Mouse (Mus musculus) gastrocnemius, postnatal 4 days (tissue): ENCODE results near the gene Iqsec1. TPM values are rescaled to one million over a fixed set of nuclear protein-coding genes. Genes with fewer than 3 reads are reported as not detected.
A peak's percentile ranks its signal among the peaks of the same experiment; 100 is the strongest.

ENCODE experiments used
- DNase-seq, 2 experiments: peaks; one replicate each; pipeline ENCODE4 v3.0.0; 2021 to 2022; ENCODE audit warnings: low spot score in 2 of 2, mixed read lengths in 2 of 2
- long read RNA-seq, 2 experiments: library from polyadenylated mRNA; stranded (forward); transcript quantifications; one replicate each; pipeline ENCODE4 v2.0.0; 2021
- total RNA-seq, 2 experiments: library from RNA; stranded (reverse); gene quantifications; 2 replicates each; pipeline ENCODE4 v1.2.3; 2021

Gene Iqsec1
- 100 to 1,000 TPM in 1 of 2 experiments, 10 to 100 TPM in 1; 84.0 to 106 TPM for total RNA-seq
- long read RNA-seq, experiment 1, full-length matches to known transcripts: 12 of 16 reads
- long read RNA-seq, experiment 1, partial matches to known transcripts: 1 of 16 reads
- long read RNA-seq, experiment 1, other reads (novel, unspliced or antisense): 3 of 16 reads
- long read RNA-seq, experiment 2, transcript Iqsec1-208 (1 exons, 2,691 nt): major isoform, 10 of 24 reads
- long read RNA-seq, experiment 2, partial matches to known transcripts: 2 of 24 reads
- long read RNA-seq, experiment 2, other reads (novel, unspliced or antisense): 12 of 24 reads

DNA sequence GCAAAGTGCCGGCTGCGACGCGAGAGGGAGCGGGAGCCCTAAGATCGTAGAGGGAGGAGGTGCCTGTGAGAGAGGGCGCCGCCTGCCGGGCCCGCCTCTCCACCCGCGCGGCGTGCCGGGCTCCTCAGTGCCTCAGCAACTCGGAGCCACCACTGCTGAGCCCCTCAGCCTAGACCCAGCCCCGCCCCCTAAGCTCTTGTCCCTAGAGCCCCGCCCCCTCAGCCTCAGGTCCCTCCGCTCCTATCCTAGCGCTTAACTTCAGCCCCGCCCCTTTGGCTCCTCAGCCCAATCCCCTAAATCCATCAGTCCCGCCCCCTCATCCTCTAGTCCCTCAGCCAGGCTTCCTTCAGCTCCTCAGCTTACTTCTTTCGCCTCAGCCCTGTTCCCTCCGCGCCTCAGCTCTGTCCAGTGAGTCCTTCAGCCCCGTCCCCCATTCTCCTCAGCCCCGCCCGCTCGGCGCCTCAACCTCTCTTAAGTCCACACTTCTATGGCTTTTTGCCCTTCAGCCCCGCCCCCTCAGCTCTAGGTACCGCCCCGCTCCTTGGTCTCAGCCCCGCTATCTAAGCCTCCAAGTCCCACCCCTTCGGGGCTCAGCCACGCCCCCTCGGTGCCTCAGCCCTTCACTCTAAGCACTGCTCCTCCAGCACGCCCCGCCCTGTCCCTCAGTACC, at the start of gene Iqsec1:
Gene Iqsec1, minus strand, starts transcription at position 38 of the 670 bp plus-strand sequence.
- peak; percentile 59 to 76 for DNase-seq

DNA sequence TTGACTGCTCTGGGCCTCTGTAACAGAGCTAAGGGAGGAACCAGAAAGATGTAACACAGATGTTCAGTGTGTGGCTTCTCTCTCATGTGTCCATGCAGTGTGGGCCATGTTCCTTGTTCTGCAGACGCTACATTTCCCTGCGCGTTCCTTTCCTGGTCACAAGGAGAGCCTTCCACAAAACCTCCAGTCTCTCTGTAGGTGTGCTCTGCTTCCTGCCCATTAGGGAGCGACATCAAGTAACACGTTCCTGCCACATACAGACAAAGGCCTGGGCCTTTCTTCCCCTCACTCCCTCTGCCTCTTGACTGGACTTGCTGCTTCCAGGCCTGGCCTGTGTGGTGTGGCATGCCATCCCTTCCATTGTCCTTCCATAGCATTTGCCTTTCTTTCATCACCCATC, 39.8 kb upstream of the Iqsec1 start:
- DNase-seq: no peak

DNA sequence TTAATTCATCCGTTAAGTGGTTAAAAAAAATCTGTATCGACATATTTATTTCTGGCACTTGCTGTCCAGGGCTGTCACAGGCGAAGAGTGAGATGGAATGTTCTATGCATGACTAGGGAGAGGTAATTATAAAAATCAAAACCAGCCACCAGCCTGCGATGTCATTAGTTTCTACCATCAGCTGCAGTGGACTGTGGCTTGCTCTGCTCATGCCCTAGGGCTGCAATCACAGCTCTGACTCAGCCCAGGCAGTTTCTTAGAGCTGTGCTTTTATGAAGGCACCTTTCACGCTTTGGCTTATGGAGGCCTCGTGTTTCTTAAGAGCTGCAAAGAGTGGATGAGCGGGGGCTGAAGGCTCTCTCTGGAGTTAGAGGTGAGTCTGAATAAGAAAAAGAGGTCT, 32.3 kb upstream of the Iqsec1 start:
- no peak for DNase-seq

- no peak for DNase-seq
These were observed 28.2 kb upstream of the Iqsec1 start for GRCm38 (mm10) chr6:91016600-91017230.

DNA sequence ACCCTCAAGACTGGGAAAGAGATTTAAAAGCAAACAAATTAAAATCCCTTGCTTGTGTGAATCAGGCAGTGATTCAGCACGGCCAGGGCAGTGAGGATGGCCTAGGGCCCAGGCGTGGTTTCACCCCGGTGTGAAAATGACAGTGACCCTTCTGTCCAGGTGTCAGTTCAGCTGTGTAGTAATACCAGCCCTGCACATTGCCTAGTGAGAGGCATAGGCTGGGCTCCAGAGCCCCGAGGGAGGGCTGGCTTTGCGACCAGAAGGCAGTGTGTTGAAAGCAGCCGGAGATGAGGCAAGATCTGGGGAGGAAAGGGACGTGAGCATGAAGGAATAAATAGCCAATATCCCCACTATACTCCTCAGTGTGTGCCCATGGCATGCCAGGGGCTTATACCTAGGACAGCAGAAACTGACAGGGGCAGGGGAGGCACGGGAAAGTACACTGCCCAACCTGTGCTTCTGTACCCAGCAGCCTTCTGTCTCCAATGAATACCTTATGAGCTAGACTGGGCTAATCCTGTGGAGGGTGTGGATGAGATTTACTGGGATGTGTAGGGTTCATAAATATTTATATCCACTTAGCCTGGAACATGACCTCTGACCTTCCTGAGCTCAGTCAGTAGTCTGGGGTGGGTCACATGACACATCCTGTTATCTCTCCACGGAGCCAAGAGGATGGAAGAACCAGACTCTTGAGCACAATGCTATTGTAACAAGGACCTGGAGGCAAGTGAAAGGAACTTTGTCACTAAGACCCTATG, 25.9 kb upstream of the Iqsec1 start:
- no peak for DNase-seq

- DNase-seq: no peak
These were observed 24.0 kb upstream of the Iqsec1 start for GRCm38 (mm10) chr6:91012458-91012857.

DNA sequence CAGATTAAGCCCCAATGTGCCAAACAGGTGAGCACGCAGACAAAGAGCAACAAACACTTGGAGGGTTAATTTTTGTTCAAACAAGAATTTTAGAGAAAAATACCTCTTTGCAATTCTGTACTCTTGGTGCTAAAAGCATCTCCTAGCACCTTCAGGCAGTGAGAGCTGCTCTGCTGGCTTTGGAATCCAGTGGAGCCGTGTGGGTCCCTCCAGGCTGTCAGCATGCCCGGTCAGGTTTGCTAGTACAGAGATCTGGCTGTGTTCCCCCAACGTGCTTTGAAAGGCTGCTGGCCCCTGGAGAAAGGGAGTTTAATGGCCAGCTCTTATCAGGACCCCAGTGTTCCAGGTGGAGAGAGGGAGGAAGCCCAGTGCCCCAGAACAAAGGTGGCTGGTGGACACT, 23.1 kb upstream of the Iqsec1 start:
- no peak for DNase-seq

DNA sequence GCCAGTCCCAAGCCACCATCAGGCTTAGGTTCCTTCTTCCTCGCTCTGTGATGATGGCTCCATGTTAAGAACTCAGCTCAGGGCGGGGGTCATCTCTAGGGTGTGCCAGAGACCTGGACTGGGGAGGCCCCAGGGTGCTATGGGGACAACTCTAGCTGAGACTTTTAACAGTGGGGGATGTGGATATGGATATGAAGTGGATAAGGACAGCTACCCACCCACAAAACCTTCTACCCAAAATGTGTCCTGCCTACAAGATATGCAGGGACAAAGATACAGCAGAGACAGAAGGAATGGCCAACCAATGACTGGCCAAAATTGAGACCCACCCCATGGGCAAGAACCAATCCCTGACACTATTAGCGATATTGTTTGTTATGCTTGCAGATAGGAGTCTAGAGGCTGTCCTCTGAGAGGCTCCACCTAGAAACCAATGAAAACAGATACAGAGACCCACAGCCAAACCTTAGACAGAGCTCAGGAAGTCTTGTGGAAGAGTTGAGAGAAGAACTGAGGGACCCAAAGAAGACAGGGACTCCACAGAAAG, 19.9 kb upstream of the Iqsec1 start:
- no peak for DNase-seq

DNA sequence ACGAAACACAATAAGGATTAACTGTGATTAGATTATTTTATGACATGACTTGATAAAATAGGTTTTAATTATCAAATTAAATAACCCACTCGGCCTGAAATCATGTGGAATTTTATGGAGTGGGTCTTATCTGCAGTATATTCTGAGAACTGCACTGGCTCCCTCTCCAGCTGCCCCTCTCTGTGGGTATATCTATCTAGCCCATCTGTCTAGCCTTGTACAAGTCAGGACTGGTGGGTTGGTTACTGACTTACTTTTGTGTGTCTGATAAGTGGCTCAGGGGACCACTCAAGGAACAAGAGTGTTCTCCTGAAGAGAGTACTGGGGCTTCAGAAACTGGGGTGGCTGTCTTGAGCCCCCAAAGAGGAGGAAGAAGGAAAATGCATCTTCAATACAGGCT, 18.7 kb upstream of the Iqsec1 start:
- DNase-seq: no peak

DNA sequence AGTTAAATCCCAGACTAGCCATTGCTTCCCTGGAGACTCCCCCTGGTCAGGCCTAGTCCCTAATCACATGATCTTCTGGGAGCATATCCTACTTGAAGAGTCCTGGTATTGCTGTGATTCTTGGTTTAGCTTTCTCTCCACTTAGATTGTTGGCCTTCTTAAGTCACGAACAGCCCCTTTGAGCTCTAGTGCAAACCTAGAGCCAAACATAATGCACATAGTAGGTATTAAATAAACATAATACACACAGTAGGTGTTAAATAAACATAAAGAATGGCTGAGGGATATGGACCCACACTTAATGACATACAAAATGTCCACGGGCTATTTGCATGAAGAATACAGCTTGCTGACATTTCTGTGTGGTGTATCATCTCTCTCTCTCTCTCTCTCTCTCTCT, 15.7 kb upstream of the Iqsec1 start:
- no peak for DNase-seq

DNA sequence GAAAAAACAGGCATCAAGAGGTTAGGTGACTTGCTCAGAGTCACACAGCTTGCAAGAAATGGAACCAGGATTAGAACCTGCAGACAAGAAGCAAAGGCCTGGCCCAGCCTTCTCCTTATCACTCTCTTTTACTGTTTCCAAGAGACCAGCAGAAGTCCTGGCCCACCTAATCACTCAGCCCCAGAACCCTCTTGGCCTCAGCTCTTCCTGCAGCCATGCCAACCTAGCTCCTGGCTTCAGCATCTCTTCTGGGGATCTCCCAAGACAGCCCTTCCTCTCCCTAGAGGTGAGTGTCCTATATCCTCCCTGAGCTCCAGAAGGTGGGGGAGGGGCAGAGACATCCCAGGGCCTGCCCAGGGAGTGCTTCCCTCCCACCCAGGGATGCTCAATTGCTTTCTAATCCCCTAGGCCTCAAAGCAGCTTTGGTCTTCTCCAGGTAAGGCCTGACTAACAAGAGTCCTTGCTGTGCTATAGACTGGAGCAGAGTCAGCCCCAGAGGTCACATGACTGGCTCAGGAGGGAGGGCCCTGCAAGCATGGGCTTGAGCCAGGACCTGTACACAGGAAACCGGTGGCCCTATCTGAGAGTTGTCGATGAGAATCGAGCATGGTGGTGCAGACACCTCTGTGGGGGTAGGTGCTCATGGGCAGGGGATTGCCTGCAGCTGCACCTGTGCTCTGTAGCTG, 15.0 kb upstream of the Iqsec1 start:
- DNase-seq: no peak

GRCm38 (mm10) chr6:91001566-91001965, 13.1 kb upstream of the Iqsec1 start:
- DNase-seq: no peak

DNA sequence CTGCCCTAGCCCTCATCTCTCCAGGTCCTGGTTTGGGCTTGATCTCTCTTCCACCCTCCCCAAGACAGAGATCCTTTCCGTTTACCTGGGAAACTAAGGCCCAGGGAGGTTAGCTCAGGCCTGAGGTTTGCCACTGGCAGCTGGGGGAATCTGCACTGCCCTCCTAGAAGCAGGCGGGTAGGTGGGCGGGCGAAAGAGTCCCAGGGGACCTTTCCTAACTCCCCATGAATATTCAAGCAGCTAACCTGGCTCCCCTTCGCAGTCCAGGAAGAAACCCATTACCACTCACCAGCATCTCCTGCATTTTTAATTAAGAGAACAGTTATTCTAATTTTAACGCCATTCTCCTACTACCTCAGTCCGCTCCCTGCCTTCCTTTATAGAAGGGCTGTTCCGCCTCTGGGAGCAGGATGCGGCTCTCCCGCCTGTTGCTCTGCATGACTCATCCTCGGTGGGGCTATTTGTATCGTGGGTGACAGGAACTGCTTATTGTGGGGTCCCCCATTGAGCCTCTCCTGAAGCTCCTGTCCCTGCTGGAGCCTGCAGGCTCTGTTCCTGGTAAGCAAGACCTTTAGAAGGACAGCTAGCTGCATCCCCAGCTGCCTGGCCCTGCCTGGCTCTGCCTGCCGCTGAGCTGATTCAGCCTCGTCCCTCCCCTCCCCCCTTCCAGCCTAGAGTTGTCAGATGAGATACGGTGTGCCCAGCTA, 12.5 kb upstream of the Iqsec1 start:
- DNase-seq: no peak

GRCm38 (mm10) chr6:90999176-90999575, 10.7 kb upstream of the Iqsec1 start:
- DNase-seq: no peak

DNA sequence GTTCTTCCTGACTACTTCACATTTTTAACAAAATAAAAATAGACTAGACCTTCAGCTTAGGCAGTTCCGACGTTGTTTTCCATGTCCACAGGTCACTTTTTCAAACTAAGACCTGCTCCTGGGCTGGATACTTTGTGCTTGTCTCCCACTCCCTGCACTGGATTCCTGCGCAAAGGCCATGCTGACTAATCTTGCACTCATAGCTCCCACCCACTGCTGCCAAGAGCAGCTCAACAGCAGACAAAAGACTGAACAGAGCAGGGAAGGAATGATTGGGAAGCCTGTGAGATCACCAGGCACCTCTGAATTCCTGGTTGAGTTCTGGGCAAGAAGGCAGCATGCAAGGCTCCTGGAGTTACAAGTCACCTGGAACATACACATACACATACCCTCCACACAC, 8.5 kb upstream of the Iqsec1 start:
- no peak for DNase-seq

DNA sequence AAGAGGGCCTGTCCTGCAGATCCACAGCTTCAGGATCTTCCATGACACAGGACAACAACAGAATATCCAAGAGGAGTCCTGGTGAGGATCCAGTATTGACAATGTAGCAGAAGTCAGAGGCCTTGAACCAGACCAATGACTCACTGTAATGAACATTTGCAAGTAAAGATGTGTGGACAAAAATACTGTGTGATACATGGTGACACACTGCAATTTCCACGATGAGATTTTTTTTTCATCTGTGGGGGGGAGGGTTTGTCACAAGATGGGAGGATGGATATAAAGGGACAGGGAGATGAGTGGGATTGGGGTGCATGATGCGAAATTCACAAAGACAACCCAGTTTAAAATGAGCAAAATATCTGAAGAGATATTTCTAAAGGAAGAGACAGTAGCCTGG, 7.7 kb upstream of the Iqsec1 start:
- no peak for DNase-seq

DNA sequence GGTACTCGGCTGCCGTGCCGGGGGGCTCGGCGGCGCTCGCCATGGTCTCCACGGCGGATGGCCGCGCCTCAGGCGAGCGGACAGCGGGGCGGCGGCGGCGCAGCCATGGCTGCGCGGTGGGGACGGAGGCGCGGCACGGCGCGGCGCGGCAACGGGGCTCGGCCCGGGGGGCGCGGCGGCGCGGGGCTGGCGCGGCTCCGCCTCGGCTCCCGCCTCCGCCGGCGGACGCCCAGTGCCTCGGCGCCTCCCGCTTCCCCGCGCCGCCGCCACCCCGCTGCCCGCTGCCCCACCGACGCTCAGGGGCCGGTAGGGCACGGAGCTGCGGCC, 223 bp downstream of the Iqsec1 start:
- DNase-seq: no peak

DNA sequence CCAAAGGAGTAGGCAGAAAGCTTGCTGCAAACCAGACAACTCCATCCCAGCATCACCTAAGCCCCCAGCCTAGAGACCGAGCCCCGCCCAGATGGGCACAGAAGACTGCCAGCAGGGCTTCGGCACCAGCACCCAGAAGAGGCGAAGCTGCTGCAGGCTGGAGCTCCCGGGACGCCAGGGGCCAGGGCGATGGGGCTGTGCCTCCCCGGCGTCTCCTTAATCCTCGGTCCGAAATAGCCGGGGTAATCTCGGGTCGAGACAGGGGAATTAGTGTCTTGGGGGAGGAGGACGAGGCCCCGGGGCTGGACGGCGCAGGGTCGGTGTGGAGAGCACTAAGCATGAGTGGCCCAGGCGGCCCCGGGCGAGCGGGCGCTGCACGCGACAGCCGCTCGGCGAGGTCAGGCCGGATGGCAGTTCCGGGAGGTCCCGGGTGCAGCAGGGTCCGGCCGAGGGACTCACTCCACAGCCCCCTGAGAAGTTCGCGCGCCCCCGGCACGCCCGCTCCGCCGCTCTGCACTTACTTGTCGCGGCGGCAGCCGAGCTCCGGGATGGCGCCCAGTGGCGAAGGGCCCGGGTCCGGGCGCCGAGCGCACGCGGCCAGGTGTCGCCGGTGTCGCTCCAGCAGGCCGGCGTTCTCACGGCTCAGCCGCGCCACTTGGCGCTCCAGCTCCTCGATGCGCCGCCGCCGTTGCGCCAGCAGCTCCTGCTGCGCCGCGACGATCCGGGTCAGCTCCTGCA, 755 bp downstream of the Iqsec1 start:
- DNase-seq: peak; percentile 22 to 24

DNA sequence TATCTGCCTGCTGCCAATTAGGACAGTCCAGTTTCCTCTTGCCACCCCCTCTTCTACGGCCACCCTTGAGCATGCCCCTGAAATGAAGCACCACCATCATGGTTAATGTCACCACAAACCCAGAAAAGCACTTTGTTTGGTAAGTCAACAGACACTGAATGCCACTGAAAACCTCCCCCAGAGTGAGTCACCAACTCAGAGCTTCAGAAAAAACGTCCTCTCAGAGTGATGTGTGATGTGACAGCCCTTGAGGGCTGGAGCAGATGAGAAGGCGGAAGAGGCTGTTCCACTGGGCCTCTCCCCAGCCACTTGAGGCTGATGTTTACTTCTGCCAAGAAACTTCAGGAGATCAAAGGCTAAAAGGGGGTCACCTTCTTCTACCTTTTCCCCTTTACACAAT, 4.4 kb downstream of the Iqsec1 start:
- no peak for DNase-seq

- DNase-seq: no peak
These were observed 14.2 kb downstream of the Iqsec1 start for GRCm38 (mm10) chr6:90974279-90974678.
